Mouse (Mus musculus): ENCODE results near the gene Esp24.
"Not testable (repeated sequence)": the region's sequence is repeated elsewhere in the genome, so short reads cannot be mapped to it uniquely, and the experiment has no call there.

Esp24 gene

DNA sequence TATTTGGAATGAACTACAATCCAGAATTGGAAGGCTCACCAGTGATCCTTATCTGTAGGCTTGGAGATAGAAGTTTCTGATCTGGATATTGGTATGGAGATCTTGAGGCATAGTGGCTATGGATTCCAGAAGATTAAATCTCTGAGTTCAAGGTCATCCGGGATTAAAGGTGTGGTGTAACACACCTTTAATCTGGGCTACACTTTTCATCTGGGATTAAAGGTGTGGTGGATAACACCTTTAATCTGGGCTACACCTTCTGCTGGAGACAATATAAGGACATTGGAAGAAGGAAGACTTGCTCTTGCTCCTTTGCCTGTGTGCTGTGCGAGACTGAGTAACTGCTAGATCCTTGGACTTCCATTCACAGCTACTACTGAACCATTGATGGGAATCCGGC lies at the start of gene Esp24:
Gene Esp24, plus strand, starts transcription at position 301 of the 400 bp plus-strand sequence.
- not testable (repeated sequence) for DNase-seq

DNA sequence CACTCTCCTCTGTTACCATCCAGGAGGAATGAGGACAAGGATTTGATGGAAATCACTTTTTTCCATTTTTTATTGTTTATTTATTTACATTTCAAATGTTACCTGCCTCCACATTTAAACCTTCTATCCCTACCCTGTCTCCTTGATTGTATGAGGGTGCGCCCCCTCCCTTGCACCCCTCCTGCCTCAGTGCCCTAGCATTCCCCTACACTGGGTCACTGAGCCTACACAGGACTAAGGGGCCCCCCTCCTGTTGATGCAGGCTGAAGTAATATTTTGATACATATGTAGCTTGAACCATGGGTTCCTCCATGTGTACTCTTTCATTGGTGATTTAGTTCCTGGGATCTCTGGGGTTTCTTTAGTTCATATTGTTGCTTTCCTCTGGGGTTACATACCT lies 26.6 kb upstream of the Esp24 start:
- no peak for DNase-seq

DNA sequence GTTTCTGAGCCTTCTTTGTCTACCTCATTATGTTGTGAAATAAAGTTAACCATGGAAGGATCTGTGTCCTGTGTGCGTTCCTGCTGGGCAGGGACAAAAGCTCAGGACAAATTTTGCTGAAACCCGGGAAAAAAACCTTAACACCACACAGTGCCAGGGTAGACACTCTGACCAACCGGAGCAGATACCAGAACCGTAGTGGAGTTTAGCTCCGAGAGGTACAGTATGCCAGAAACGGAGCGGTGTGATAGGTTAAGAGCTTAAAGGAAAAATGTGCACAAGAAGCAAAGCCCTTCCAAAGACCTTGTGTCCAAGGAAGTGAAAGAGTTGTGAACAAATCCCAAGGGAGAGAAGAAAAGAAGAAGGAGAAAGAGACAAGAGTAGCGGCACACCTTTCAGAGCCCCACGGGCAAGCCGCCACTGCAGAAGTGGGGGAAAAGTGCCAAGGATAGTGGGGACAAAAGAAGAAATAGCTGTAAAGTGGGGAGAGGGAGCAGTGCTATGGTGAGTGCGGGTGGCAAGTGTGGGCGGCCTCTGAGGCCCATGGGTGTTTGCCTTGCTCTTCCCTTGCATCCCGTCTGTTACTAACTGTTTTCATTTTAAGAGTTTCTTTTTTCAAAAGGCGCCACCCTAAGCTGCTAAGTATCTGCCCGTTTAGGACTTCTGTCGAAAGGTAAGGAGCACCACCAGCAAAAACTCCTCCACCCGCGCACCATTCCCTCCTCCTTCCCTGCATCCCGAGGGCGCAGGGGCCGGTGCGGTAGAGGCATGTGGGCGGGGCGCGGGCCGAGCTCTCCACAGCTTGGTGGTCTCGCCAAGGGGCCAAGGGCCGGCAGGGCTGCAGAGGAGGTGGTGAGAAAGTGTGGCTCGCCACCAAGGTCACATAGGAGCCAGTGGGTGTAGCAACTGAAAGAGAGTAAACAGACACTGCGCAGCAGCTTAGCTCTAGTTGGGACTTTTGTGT lies 25.5 kb upstream of the Esp24 start:
- no peak for DNase-seq

DNA sequence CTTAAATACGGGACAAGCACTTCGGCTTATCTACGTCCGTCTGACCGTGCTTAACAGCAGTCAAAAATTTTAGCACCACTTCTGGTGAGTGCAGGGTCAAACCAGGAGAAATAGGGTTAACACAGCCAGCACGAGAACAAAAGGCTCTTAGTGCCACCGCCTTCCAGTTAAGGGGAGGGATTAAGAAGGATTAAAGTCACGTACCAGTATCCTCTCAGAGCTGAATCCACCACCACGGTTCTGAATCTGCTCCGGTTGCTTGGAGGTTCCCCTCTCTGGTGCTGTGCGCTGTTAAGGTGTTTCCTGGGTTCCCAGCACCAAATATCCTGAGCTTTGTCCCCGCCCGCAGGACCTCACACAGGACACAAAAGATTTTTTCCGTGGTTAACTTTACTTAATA lies 19.3 kb upstream of the Esp24 start:
- no peak for DNase-seq

DNA sequence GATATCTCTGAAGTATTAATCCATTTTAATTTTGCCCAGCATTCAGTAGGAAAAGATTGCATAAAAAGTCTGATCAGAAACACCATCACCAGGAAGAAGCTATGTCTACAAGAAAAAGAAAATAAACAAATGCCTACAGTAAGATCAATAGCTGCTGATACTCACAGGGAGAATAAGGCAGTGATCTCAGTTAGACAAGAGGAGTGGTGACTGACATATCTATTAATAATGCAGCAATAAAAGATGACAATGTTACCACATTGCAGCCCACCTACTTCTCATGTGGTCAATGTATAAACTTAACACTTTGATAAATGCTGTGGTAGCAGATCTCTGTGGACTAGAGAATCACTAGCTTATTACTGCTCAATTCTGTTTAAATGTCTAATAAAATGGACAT lies 6.7 kb downstream of the Esp24 start, which contains the start of gene Gm21903:
Gene Gm21903, minus strand, starts transcription at position 101 of the 400 bp plus-strand sequence.
- no peak for DNase-seq

DNA sequence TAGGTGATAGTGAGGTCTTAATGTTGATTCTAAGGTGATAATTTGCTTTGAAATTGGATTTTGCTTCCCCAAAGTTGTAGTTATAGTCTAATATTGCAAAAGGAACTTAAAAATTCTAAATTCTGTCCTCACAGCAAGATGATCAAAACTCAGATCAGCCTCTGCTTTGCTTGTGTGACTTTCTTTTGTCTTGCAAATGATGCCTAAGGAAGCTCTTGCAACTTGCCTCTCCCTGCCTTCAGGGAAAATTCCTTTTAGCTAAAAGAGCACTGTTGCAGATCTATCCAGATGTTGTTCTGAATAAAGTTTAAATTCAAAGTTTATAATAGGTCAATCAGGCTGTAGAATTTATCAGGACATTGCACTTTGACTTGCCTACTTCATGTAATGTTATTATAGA lies 27.1 kb downstream of the Esp24 start:
- no peak for DNase-seq

DNA sequence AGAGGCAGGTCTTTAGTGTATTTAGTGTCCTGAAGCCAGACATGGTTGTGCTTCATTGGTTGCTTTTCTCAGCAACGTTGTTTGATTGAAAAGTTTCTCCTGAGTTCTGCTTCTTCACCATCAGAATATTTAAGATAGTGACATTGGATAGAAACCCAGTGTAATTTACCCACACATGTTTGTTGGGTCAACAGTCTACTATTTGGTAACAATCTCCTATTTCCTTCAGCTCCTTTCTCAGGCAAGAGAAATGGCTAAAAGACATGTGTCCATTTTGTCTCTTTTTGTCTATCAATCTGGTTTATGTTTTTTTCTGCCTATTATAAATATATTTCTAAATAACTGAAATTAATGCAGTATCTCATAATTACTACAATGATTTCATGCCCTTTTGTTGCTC lies 40.4 kb downstream of the Esp24 start, which contains the start of gene Esp23:
Gene Esp23, minus strand, starts transcription at position 101 of the 400 bp plus-strand sequence.
- no peak for DNase-seq
